Comparison of ENCODE assay signal across 8 mouse cellular contexts in the genomic region with DNA sequence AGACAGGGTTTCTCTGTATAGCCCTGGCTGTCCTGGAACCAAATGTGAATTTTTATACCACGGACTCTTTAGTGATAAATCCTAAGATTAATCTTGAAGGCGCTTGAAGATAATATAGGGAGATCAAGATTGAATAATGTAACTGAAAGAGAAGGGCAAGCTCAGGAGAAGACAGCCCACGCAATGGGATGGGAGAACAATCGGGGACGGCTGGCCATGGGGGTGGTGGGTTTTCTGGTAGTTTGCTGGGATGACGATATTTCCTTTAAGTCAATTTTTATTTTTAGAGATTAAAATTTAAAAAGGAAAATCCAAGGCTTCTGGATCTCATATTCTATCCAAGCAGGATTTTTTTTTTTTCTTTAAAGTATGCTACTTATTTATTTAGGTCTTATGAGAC. TPM values are rescaled to one million over a fixed set of nuclear protein-coding genes. Genes with fewer than 3 reads are reported as not detected.
DNase-seq lines count a peak whose midpoint lies in the region; ATAC-seq and TF ChIP-seq lines count a peak whose summit lies in the region.

No protein-coding gene starts in this region.

- WGBS in heart, embryonic 16.5 days, result 37% methylated on average over 6 of the region's 6 CpGs
- 42% methylated on average over 6 of the region's 6 CpGs for WGBS in hindbrain, postnatal 0 days
- 51% methylated on average over 6 of the region's 6 CpGs for WGBS in midbrain, embryonic 16.5 days

- no peak for ATAC-seq in heart, embryonic 16.5 days (replicated peaks; ENCODE audit: extremely low read depth, insufficient read depth, low FRiP score)
- no peak for ATAC-seq in hindbrain, postnatal 0 days
- 0 out of 2 replicates have a peak, but pooled peaks have one; percentile 22 for ATAC-seq in midbrain, embryonic 16.5 days

- peak overlapping the region; percentile 99 for H3K4me2 ChIP-seq in heart, embryonic 16.5 days (ENCODE audit: low read depth, low read length)
- peak overlapping the region; percentile 85 for H3K4me2 ChIP-seq in hindbrain, postnatal 0 days (ENCODE audit: low read depth, low read length)
- H3K4me2 ChIP-seq in midbrain, embryonic 16.5 days (ENCODE audit: low read length), result peak overlapping the region; percentile 82

- H3K27me3 ChIP-seq in heart, embryonic 16.5 days (ENCODE audit: control insufficient read depth, insufficient read depth, low read length), result no peaks in the 10 kb centered on the region
- H3K27me3 ChIP-seq in hindbrain, postnatal 0 days (ENCODE audit: insufficient read depth, low read length), result no peaks in the 10 kb centered on the region
- no peaks in the 10 kb centered on the region for H3K27me3 ChIP-seq in midbrain, embryonic 16.5 days (ENCODE audit: control insufficient read depth, insufficient read depth, low read depth, low read length)

- no peak for DNase-seq in heart, adult 9 months (ENCODE audit: low spot score in 2 of 2)
- no peak for DNase-seq in hindbrain, postnatal 0 days (ENCODE audit: low spot score)
- no peak for DNase-seq in thymus, postnatal 25 days
- no peak for DNase-seq in right cerebral cortex, postnatal 36 days (ENCODE audit: low spot score in 2 of 2)
- no peak for DNase-seq in cerebellum, adult 9-11 months

- peak overlapping the region; percentile 70 for H3K4me3 ChIP-seq in heart, embryonic 16.5 days (ENCODE audit: low read length)
- peak overlapping the region; percentile 75; the same call in 1 of the 2 replicates for H3K4me3 ChIP-seq in cortical plate, adult 2 months (ENCODE audit: insufficient read depth, low read length)
- peak overlapping the region; percentile 57 for H3K4me3 ChIP-seq in hindbrain, postnatal 0 days (ENCODE audit: low read length)
- peak overlapping the region; percentile 70 for H3K4me3 ChIP-seq in midbrain, embryonic 16.5 days (ENCODE audit: low read depth, low read length)

- no peak for TF ChIP-seq POLR2A in cortical plate, adult 2 months (IDR thresholded peaks at IDR 0.05; ENCODE audit: extremely low read depth, insufficient read depth, low read length)

- peak overlapping the region; percentile 83 for H3K9ac ChIP-seq in heart, embryonic 16.5 days (ENCODE audit: low read length)
- H3K9ac ChIP-seq in hindbrain, postnatal 0 days (replicated peaks; ENCODE audit: low read length), result peak overlapping the region; percentile 46
- peak overlapping the region; percentile 86 for H3K9ac ChIP-seq in midbrain, embryonic 16.5 days (ENCODE audit: low read depth, low read length)

- H3K4me1 ChIP-seq in heart, embryonic 16.5 days (ENCODE audit: control insufficient read depth, insufficient read depth, low read length), result peaks cover 18% of the 10 kb centered on the region
- peaks cover 6% of the 10 kb centered on the region for H3K4me1 ChIP-seq in cortical plate, adult 2 months (ENCODE audit: control insufficient read depth, insufficient read depth, low read length)
- H3K4me1 ChIP-seq in hindbrain, postnatal 0 days (ENCODE audit: insufficient read depth, low read length), result peaks cover 7% of the 10 kb centered on the region; the same call in 1 of the 2 replicates
- H3K4me1 ChIP-seq in midbrain, embryonic 16.5 days (ENCODE audit: control insufficient read depth, insufficient read depth, low read length), result peaks cover 16% of the 10 kb centered on the region

- peak overlapping the region; percentile 28 for H3K27ac ChIP-seq in heart, embryonic 16.5 days (ENCODE audit: low read length)
- H3K27ac ChIP-seq in cortical plate, adult 2 months (ENCODE audit: insufficient read depth, low read length), result peak overlapping the region; percentile 79; the same call in 1 of the 2 replicates
- no peak overlapping the region for H3K27ac ChIP-seq in hindbrain, postnatal 0 days
- peak overlapping the region; percentile 59; the same call in 1 of the 2 replicates for H3K27ac ChIP-seq in midbrain, embryonic 16.5 days (ENCODE audit: low read length)

- H3K36me3 ChIP-seq in heart, embryonic 16.5 days (ENCODE audit: control insufficient read depth, insufficient read depth), result no peaks in the 10 kb centered on the region
- peaks cover 13% of the 10 kb centered on the region; the same call in 1 of the 2 replicates for H3K36me3 ChIP-seq in hindbrain, postnatal 0 days (ENCODE audit: insufficient read depth, low read length)
- H3K36me3 ChIP-seq in midbrain, embryonic 16.5 days (ENCODE audit: control insufficient read depth, insufficient read depth, low read length), result peaks cover 2% of the 10 kb centered on the region

- TF ChIP-seq CTCF in cortical plate, adult 2 months (IDR thresholded peaks at IDR 0.05; ENCODE audit: extremely low read depth, insufficient read depth, low read length), result no peak
- no peak for TF ChIP-seq CTCF in hindbrain, postnatal 0 days (IDR thresholded peaks at IDR 0.05; ENCODE audit: low read depth)

- H3K9me3 ChIP-seq in heart, embryonic 16.5 days (replicated peaks; ENCODE audit: control insufficient read depth, low read length), result no peaks in the 10 kb centered on the region
- H3K9me3 ChIP-seq in hindbrain, postnatal 0 days (ENCODE audit: low read length), result no peaks in the 10 kb centered on the region
- H3K9me3 ChIP-seq in midbrain, embryonic 16.5 days (replicated peaks; ENCODE audit: control insufficient read depth, low read length, poor library complexity, severe bottlenecking), result no peaks in the 10 kb centered on the region

RNA-seq across cellular contexts. Expression of gene Pld3, which starts 10.0 kb away (rescaled TPM):
- 58.6 and 63.4 TPM in 2 replicates for polyA plus RNA-seq in heart, embryonic 16.5 days (2015; fragmentation: Nextera tagmentation; extraction: Ambion mirVana)
- 1,185 and 1,204 TPM in 2 replicates for polyA plus RNA-seq in cortical plate, adult 2 months (2012; rRNA removed)
- 307 and 308 TPM in 2 replicates for total RNA-seq in hindbrain, postnatal 0 days (2014; rRNA removed)
- 268 and 287 TPM in 2 replicates for polyA plus RNA-seq in hindbrain, postnatal 0 days (2015; fragmentation: Nextera tagmentation; extraction: Ambion mirVana)
- polyA plus RNA-seq in midbrain, embryonic 16.5 days (2015; fragmentation: Nextera tagmentation; extraction: Ambion mirVana), result 171 and 225 TPM in 2 replicates

RNA-seq across cellular contexts. Expression of gene 2310022A10Rik, which starts 10.0 kb away (rescaled TPM):
- 40.7 and 41.5 TPM in 2 replicates for polyA plus RNA-seq in heart, embryonic 16.5 days (2015; fragmentation: Nextera tagmentation; extraction: Ambion mirVana)
- polyA plus RNA-seq in cortical plate, adult 2 months (2012; rRNA removed), result 32.7 and 33.8 TPM in 2 replicates
- 8.1 and 8.2 TPM in 2 replicates for total RNA-seq in hindbrain, postnatal 0 days (2014; rRNA removed)
- 25.7 and 26.1 TPM in 2 replicates for polyA plus RNA-seq in hindbrain, postnatal 0 days (2015; fragmentation: Nextera tagmentation; extraction: Ambion mirVana)
- 35.6 and 37.5 TPM in 2 replicates for polyA plus RNA-seq in midbrain, embryonic 16.5 days (2015; fragmentation: Nextera tagmentation; extraction: Ambion mirVana)

RNA-seq across cellular contexts. Expression of gene Hipk4, which starts 20.0 kb away (rescaled TPM):
- 0.25 and 0.38 TPM in 2 replicates for polyA plus RNA-seq in heart, embryonic 16.5 days (2015; fragmentation: Nextera tagmentation; extraction: Ambion mirVana)
- polyA plus RNA-seq in cortical plate, adult 2 months (2012; rRNA removed), result 0.21 and 0.25 TPM in 2 replicates
- total RNA-seq in hindbrain, postnatal 0 days (2014; rRNA removed), result 0.73 and 1.8 TPM in 2 replicates
- polyA plus RNA-seq in hindbrain, postnatal 0 days (2015; fragmentation: Nextera tagmentation; extraction: Ambion mirVana), result 1.6 and 1.9 TPM in 2 replicates
- polyA plus RNA-seq in midbrain, embryonic 16.5 days (2015; fragmentation: Nextera tagmentation; extraction: Ambion mirVana), result 0.86 and 0.88 TPM in 2 replicates

RNA-seq across cellular contexts. Expression of gene Prx, which starts 43.9 kb away (rescaled TPM):
- 1.7 and 2.7 TPM in 2 replicates for polyA plus RNA-seq in heart, embryonic 16.5 days (2015; fragmentation: Nextera tagmentation; extraction: Ambion mirVana)
- polyA plus RNA-seq in cortical plate, adult 2 months (2012; rRNA removed), result 0.29 and 0.47 TPM in 2 replicates
- total RNA-seq in hindbrain, postnatal 0 days (2014; rRNA removed), result 1.8 and 2.1 TPM in 2 replicates
- polyA plus RNA-seq in hindbrain, postnatal 0 days (2015; fragmentation: Nextera tagmentation; extraction: Ambion mirVana), result 2.1 and 2.5 TPM in 2 replicates
- 1.5 TPM in 2 replicates for polyA plus RNA-seq in midbrain, embryonic 16.5 days (2015; fragmentation: Nextera tagmentation; extraction: Ambion mirVana)

RNA-seq across cellular contexts. Expression of gene Akt2, which starts 48.3 kb away (rescaled TPM):
- 82.3 and 84.0 TPM in 2 replicates for polyA plus RNA-seq in heart, embryonic 16.5 days (2015; fragmentation: Nextera tagmentation; extraction: Ambion mirVana)
- polyA plus RNA-seq in cortical plate, adult 2 months (2012; rRNA removed), result 144 and 161 TPM in 2 replicates
- total RNA-seq in hindbrain, postnatal 0 days (2014; rRNA removed), result 60.6 and 83.1 TPM in 2 replicates
- polyA plus RNA-seq in hindbrain, postnatal 0 days (2015; fragmentation: Nextera tagmentation; extraction: Ambion mirVana), result 62.3 and 64.0 TPM in 2 replicates
- 49.9 and 57.0 TPM in 2 replicates for polyA plus RNA-seq in midbrain, embryonic 16.5 days (2015; fragmentation: Nextera tagmentation; extraction: Ambion mirVana)
